Mouse (Mus musculus) liver, adult 2 months (tissue): Measurements from ENCODE around the gene Ptges3. TPM values are rescaled to one million over a fixed set of nuclear protein-coding genes. Genes with fewer than 3 reads are reported as not detected.

Source experiments
- DNase-seq: peaks from one replicate; pipeline ENCODE4 v3.0.0-alpha.2; 2011; ENCODE audit warnings: low read depth, low spot score; ENCODE audit errors: extremely low read depth
- H3K27ac ChIP-seq: fragments of 200-500 bp; replicated peaks from 2 replicates; pipeline ENCODE4 v1.5.1; 2012; ENCODE audit warnings: low read depth, mild to moderate bottlenecking, control low read depth, inconsistent platforms, low read length; ENCODE audit not compliant: insufficient read depth
- H3K27me3 ChIP-seq: fragments of 200-500 bp; 2 replicates; pipeline ENCODE4 v1.6.1; 2012; ENCODE audit warnings: mild to moderate bottlenecking, moderate library complexity, low read length, inconsistent platforms; ENCODE audit not compliant: control insufficient read depth, insufficient read depth
- H3K36me3 ChIP-seq: fragments of 200-500 bp; 2 replicates; pipeline ENCODE4 v1.6.1; 2012; ENCODE audit warnings: low read length, inconsistent platforms; ENCODE audit not compliant: control insufficient read depth, insufficient read depth
- H3K4me1 ChIP-seq: fragments of 200-500 bp; 2 replicates; pipeline ENCODE4 v1.6.1; 2011; ENCODE audit warnings: low read length; ENCODE audit not compliant: control insufficient read depth, insufficient read depth
- H3K4me3 ChIP-seq: fragments of 200-500 bp; 2 replicates; pipeline ENCODE4 v1.5.1; 2011; ENCODE audit warnings: low read depth, mild to moderate bottlenecking, control low read depth, low read length, moderate library complexity; ENCODE audit not compliant: insufficient read depth
- H3K79me2 ChIP-seq: fragments of 200-500 bp; 2 replicates; pipeline ENCODE4 v1.6.1; 2012; ENCODE audit warnings: inconsistent platforms, mild to moderate bottlenecking, low read length, moderate library complexity; ENCODE audit not compliant: control insufficient read depth, insufficient read depth
- H3K9ac ChIP-seq: fragments of 200-500 bp; 2 replicates; pipeline ENCODE4 v1.6.1; 2012; ENCODE audit warnings: low read depth, mild to moderate bottlenecking, control low read depth, inconsistent platforms, low read length
- CTCF ChIP-seq: fragments of 200-500 bp; IDR thresholded peaks from 2 replicates; pipeline ENCODE4 v1.5.1; 2011; ENCODE audit warnings: low read depth, low read length, control low read depth
- POLR2A ChIP-seq: fragments of 200-500 bp; IDR thresholded peaks from 2 replicates; pipeline ENCODE4 v1.6.1; 2011; ENCODE audit warnings: low read length, control low read depth; ENCODE audit not compliant: insufficient read depth; ENCODE audit errors: extremely low read depth
- WGBS: fragments of 180-500 bp; shearing (Covaris S2); methylation state at CpG from one replicate; pipeline ENCODE4 v1.1.7; 2018; 5-methylcytosine and 5-hydroxymethylcytosine counted together
- polyA plus RNA-seq: library from polyadenylated mRNA; depleted of rRNA; stranded (reverse); fragments of >200 nt; gene quantifications from 2 replicates; pipeline ENCODE4 v1.2.3, GENCODE M21; 2012; rRNA removed
- total RNA-seq: library from RNA; depleted of rRNA; stranded (reverse); fragments of >200 nt; gene quantifications from 2 replicates; pipeline ENCODE4 v1.2.3, GENCODE M21; 2014; rRNA removed

Gene Ptges3
- total and polyA plus RNA-seq, 2 experiments = 24.8 to 90.4 TPM

GRCm38 (mm10) chr10:128111227-128111626 lies 52.5 kb downstream of the Ptges3 start:
- Histone ChIP-seq H3K4me3 (no peak overlapping the region), H3K79me2 (no peaks in the 10 kb centered on the region; the same call in 1 of the 2 replicates), H3K36me3 (peaks cover 66% of the 10 kb centered on the region), H3K27ac (no peak overlapping the region), H3K4me1 (peaks cover 2% of the 10 kb centered on the region; the same call in 1 of the 2 replicates), H3K9ac (no peak overlapping the region), H3K27me3 (no peaks in the 10 kb centered on the region)
- no peak for DNase-seq
- no peak for TF ChIP-seq CTCF
- TF ChIP-seq POLR2A = no peak

- Histone ChIP-seq H3K27ac (no peak overlapping the region), H3K4me1 (no peaks in the 10 kb centered on the region), H3K36me3 (peaks cover 68% of the 10 kb centered on the region), H3K4me3 (no peak overlapping the region), H3K9ac (no peak overlapping the region), H3K27me3 (no peaks in the 10 kb centered on the region), H3K79me2 (no peaks in the 10 kb centered on the region)
- TF ChIP-seq POLR2A = no peak
- no peak for TF ChIP-seq CTCF
- no peak for DNase-seq
- 91% methylated on average over 7 of the region's 7 CpGs for WGBS
Measured at GRCm38 (mm10) chr10:128123833-128124232, 65.1 kb downstream of the Ptges3 start.

GRCm38 (mm10) chr10:128124831-128125230 lies 66.1 kb downstream of the Ptges3 start:
- H3K36me3 ChIP-seq = peaks cover 63% of the 10 kb centered on the region

GRCm38 (mm10) chr10:128125951-128126350 lies 67.2 kb downstream of the Ptges3 start:
- TF ChIP-seq CTCF (no peak), POLR2A (no peak)
- Histone ChIP-seq H3K79me2 (no peaks in the 10 kb centered on the region), H3K4me1 (no peaks in the 10 kb centered on the region), H3K4me3 (no peak overlapping the region), H3K9ac (no peak overlapping the region), H3K27me3 (no peaks in the 10 kb centered on the region), H3K36me3 (peaks cover 57% of the 10 kb centered on the region), H3K27ac (no peak overlapping the region)
- DNase-seq = no peak
- WGBS = 89% methylated on average over 14 of the region's 14 CpGs

More at GRCm38 (mm10) chr10:128124831-128125230, 66.1 kb downstream of the Ptges3 start:
- TF ChIP-seq CTCF = no peak
- TF ChIP-seq POLR2A = no peak
- no peaks in the 10 kb centered on the region for H3K4me1 ChIP-seq
- DNase-seq = no peak
- H3K4me3 ChIP-seq = no peak overlapping the region
- H3K27me3 ChIP-seq = no peaks in the 10 kb centered on the region
- 95% methylated on average over 9 of the region's 9 CpGs for WGBS
- no peaks in the 10 kb centered on the region for H3K79me2 ChIP-seq
- H3K9ac ChIP-seq = no peak overlapping the region
- H3K27ac ChIP-seq = no peak overlapping the region

Other genes starting within 250 kb of the Ptges3 start
- not detected in 2 replicates for gene Rdh19, start 209.0 kb upstream of the Ptges3 start, total RNA-seq
- gene Rdh19, start 209.0 kb upstream of the Ptges3 start, polyA plus RNA-seq = 0.05 TPM in 1 of 2 replicates, not detected in the other
- 282 and 329 TPM in 2 replicates for gene Rdh16f2, start 192.5 kb upstream of the Ptges3 start, total RNA-seq
- 281 and 297 TPM in 2 replicates for gene Rdh16f2, start 192.5 kb upstream of the Ptges3 start, polyA plus RNA-seq
- gene Rdh7, start 170.1 kb upstream of the Ptges3 start, total RNA-seq = 1,124 and 1,219 TPM in 2 replicates
- gene Rdh7, start 170.1 kb upstream of the Ptges3 start, polyA plus RNA-seq = 1,436 and 1,472 TPM in 2 replicates
- 25.6 and 26.9 TPM in 2 replicates for gene Sdr9c7, start 160.4 kb upstream of the Ptges3 start, total RNA-seq
- 20.4 and 36.7 TPM in 2 replicates for gene Sdr9c7, start 160.4 kb upstream of the Ptges3 start, polyA plus RNA-seq
- gene Hsd17b6, start 51.3 kb upstream of the Ptges3 start, total RNA-seq = 468 and 651 TPM in 2 replicates
- 229 and 364 TPM in 2 replicates for gene Hsd17b6, start 51.3 kb upstream of the Ptges3 start, polyA plus RNA-seq
- 3.5 and 5.5 TPM in 2 replicates for gene Prim1, start 43.8 kb upstream of the Ptges3 start, total RNA-seq
- 1.3 and 1.5 TPM in 2 replicates for gene Prim1, start 43.8 kb upstream of the Ptges3 start, polyA plus RNA-seq
- 353 and 448 TPM in 2 replicates for gene Naca, start 23.4 kb upstream of the Ptges3 start, total RNA-seq
- 170 and 182 TPM in 2 replicates for gene Naca, start 23.4 kb upstream of the Ptges3 start, polyA plus RNA-seq
- 1,653 and 1,721 TPM in 2 replicates for gene Atp5b, start 24.3 kb downstream of the Ptges3 start, total RNA-seq
- gene Atp5b, start 24.3 kb downstream of the Ptges3 start, polyA plus RNA-seq = 2,471 and 2,841 TPM in 2 replicates
- 6.6 and 9.1 TPM in 2 replicates for gene Baz2a, start 32.6 kb downstream of the Ptges3 start, total RNA-seq
- 9.7 and 12.3 TPM in 2 replicates for gene Baz2a, start 32.6 kb downstream of the Ptges3 start, polyA plus RNA-seq
- 8.0 and 9.6 TPM in 2 replicates for gene Rbms2, start 121.3 kb downstream of the Ptges3 start, total RNA-seq
- 21.2 and 23.2 TPM in 2 replicates for gene Rbms2, start 121.3 kb downstream of the Ptges3 start, polyA plus RNA-seq
- gene Gls2, start 135.5 kb downstream of the Ptges3 start, total RNA-seq = 485 and 986 TPM in 2 replicates
- 1,667 and 2,920 TPM in 2 replicates for gene Gls2, start 135.5 kb downstream of the Ptges3 start, polyA plus RNA-seq
- gene Spryd4, start 152.9 kb downstream of the Ptges3 start, total RNA-seq = 20.8 and 21.1 TPM in 2 replicates
- gene Spryd4, start 152.9 kb downstream of the Ptges3 start, polyA plus RNA-seq = 30.2 and 33.1 TPM in 2 replicates
- not detected in 2 replicates for gene Mip, start 166.9 kb downstream of the Ptges3 start, total RNA-seq
- not detected in 2 replicates for gene Mip, start 166.9 kb downstream of the Ptges3 start, polyA plus RNA-seq
- 1.6 and 1.7 TPM in 2 replicates for gene Timeless, start 173.1 kb downstream of the Ptges3 start, total RNA-seq
- gene Timeless, start 173.1 kb downstream of the Ptges3 start, polyA plus RNA-seq = 0.75 and 1.1 TPM in 2 replicates
- gene Apon, start 195.1 kb downstream of the Ptges3 start, total RNA-seq = 201 and 227 TPM in 2 replicates
- gene Apon, start 195.1 kb downstream of the Ptges3 start, polyA plus RNA-seq = 446 and 456 TPM in 2 replicates
- gene Apof, start 209.7 kb downstream of the Ptges3 start, total RNA-seq = 1,199 and 1,422 TPM in 2 replicates
- 2,021 and 2,079 TPM in 2 replicates for gene Apof, start 209.7 kb downstream of the Ptges3 start, polyA plus RNA-seq
- gene Stat2, start 211.6 kb downstream of the Ptges3 start, total RNA-seq = 17.0 and 17.6 TPM in 2 replicates
- 26.3 and 46.6 TPM in 2 replicates for gene Stat2, start 211.6 kb downstream of the Ptges3 start, polyA plus RNA-seq
- not detected in 2 replicates for gene Il23a, start 239.8 kb downstream of the Ptges3 start, total RNA-seq
- gene Il23a, start 239.8 kb downstream of the Ptges3 start, polyA plus RNA-seq = not detected in 2 replicates
- gene Pan2, start 244.4 kb downstream of the Ptges3 start, total RNA-seq = 9.1 and 11.8 TPM in 2 replicates
- gene Pan2, start 244.4 kb downstream of the Ptges3 start, polyA plus RNA-seq = 12.7 and 20.3 TPM in 2 replicates